Mouse (Mus musculus): ENCODE results near the gene Fthl17b.
"Not testable (repeated sequence)": the region's sequence is repeated elsewhere in the genome, so short reads cannot be mapped to it uniquely, and the experiment has no call there.

The Fthl17b gene

GRCm38 (mm10) chrX:8962875-8963274 lies at the start of gene Fthl17b:
Gene Fthl17b, minus strand, starts transcription at chrX:8962975.
- in situ Hi-C loops (cut with MboI, MseI): not testable (repeated sequence)

- in situ Hi-C loops (cut with MboI, MseI): loop anchor here in 1 of 2 experiments (5.0 kb wide), 1 partner anchor 46 kb away; the partner anchor contains the start of gene Fthl17e
Observed at GRCm38 (mm10) chrX:8986655-8987054, 23.9 kb upstream of the Fthl17b start, which contains the start of gene Fthl17d. Gene Fthl17d, minus strand, starts transcription at chrX:8986755.

- in situ Hi-C loops (cut with MboI, MseI): not testable (repeated sequence)
Observed at GRCm38 (mm10) chrX:8976459-8976858, 13.7 kb upstream of the Fthl17b start, which contains the start of gene Fthl17c. Gene Fthl17c, minus strand, starts transcription at chrX:8976559.

GRCm38 (mm10) chrX:8964618-8965017 lies 1.8 kb upstream of the Fthl17b start:
- in situ Hi-C loops (cut with MboI, MseI): loop anchor here in 1 of 2 experiments (5.0 kb wide), 1 partner anchor 78 kb away; no protein-coding TSS in a partner anchor

GRCm38 (mm10) chrX:8948130-8948805 lies 14.5 kb downstream of the Fthl17b start:
- in situ Hi-C loops (cut with MboI, MseI): not testable (repeated sequence)

GRCm38 (mm10) chrX:8944041-8944440 lies 18.7 kb downstream of the Fthl17b start:
- in situ Hi-C loops (cut with MboI, MseI): no loop called here

- in situ Hi-C loops (cut with MboI, MseI): no loop called here
Observed at GRCm38 (mm10) chrX:8927308-8927707, 35.5 kb downstream of the Fthl17b start.

- in situ Hi-C loops (cut with MboI, MseI): loop anchor here in 1 of 2 experiments (5.0 kb wide), 1 partner anchor 60 kb away; no protein-coding TSS in a partner anchor
Observed at GRCm38 (mm10) chrX:8921813-8922607, 40.8 kb downstream of the Fthl17b start.

GRCm38 (mm10) chrX:8921080-8921479 lies 41.7 kb downstream of the Fthl17b start:
- in situ Hi-C loops (cut with MboI, MseI): loop anchor here in 1 of 2 experiments (5.0 kb wide), 1 partner anchor 59 kb away; no protein-coding TSS in a partner anchor

Data from T-helper 17 cell (primary cell).